Mouse (Mus musculus): ENCODE results near the gene Bckdk.

Bckdk gene

DNA sequence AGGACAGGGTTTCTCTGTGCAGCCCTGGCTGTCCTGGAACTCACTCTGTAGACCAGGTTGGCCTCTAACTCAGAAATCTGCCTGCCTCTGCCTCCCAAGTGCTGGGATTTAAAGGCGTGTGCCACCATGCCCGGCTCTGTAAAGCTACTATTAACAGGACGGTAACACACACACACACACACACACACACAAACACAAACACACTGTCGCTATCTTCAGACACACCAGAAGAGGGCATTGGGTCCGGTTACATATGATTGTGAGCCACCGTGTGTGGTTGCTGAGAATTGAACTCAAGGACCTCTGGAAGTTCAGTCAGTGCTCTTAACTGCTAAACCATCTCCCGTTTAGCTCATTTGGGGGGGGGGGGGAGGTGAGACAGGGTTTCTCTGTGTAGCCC, 8.0 kb upstream of the Bckdk start:
- peak; percentile 42 for DNase-seq (ENCODE audit: low read depth)

DNA sequence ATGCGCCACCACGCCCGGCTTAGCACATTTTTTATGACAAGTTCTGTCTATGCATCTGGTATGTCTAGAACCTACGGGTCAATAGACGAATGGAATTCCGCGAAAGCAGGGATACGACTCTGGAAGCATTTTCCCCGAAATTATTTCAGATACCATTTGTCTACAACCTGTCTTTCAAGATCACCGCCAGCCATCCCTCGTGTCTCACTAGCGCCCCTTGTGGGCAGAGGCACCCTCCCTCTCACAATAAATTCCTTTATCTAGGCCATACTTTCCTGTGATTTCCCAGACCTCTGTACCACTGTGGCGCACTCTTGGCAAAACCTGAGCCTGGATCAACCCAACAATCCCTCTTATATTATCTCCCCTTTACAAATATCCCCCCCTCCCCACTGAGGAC, 7.5 kb upstream of the Bckdk start:
- peak; percentile 87 for DNase-seq (ENCODE audit: low read depth)

DNA sequence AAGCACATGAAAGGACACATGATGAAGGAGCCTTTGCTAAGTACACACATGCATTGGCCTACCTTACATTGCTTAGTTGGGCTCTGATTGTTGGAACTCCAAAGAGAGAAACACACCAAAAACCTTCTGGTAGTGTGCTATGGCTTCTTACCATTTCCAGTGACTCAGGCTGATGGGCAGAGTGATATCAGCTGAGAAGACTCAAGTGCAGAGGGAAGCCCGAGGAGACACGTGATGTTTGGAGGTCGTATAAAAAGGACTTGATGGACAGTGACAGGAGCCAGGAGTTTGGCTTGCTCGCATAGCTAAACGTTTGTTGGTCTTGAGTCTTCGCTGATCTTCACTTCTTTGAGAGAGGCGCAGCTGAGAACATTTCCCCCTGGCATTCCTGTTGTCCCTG, 6.3 kb upstream of the Bckdk start:
- no peak for DNase-seq (ENCODE audit: low read depth)

DNA sequence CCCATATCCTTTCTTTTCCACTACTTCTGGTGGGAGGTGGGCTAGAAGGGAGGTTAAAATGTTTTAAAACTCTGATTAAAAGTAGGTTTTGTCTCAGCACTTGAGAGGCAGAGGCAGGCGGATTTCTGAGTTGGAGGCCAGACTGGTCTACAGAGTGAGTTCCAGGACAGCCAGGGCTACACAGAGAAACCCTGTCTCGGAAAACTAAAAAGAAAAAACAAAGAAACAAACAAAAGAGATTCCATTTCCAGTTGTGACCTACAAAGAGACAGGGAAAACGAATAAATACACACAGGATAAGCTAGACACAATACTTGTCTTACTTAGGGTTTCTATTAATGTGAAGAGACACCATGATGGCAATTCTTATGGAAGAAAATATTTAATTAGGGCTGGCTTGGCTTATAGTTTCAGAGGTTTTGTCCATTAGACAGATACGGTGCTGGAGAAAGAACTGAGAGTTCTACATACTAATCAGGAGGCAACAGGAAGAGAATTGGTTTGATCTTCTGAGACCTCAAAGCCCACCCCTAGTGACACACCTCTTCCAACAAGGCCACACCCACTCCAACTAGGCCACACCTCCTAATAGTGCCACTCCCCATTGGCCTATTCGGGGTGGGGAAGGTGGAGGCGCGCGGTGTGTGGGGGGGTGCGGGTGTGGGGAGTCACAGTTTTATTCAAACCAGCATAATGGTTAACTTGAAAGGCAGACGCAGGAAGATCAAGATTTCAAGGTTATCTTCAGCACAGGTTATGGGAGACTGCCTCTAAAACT, 5.5 kb upstream of the Bckdk start:
- peak; percentile 61 for DNase-seq (ENCODE audit: low read depth)

- no peak for DNase-seq (ENCODE audit: low read depth)
Observed at GRCm38 (mm10) chr7:127899997-127900396, 3.9 kb upstream of the Bckdk start.

- no peak for DNase-seq (ENCODE audit: low read depth)
Observed at GRCm38 (mm10) chr7:127901772-127902171, 2.1 kb upstream of the Bckdk start.

- DNase-seq (ENCODE audit: low read depth) = no peak
Observed at GRCm38 (mm10) chr7:127907939-127908338, 4.1 kb downstream of the Bckdk start.

- DNase-seq (ENCODE audit: low read depth) = no peak
Observed at GRCm38 (mm10) chr7:127908656-127909055, 4.8 kb downstream of the Bckdk start.

GRCm38 (mm10) chr7:127912190-127912871, 8.4 kb downstream of the Bckdk start, which contains the start of gene Kat8:
Gene Kat8 (plus strand): TSS chr7:127912516.
- DNase-seq (ENCODE audit: low read depth) = peak; percentile 97

GRCm38 (mm10) chr7:127912938-127913337, 9.1 kb downstream of the Bckdk start:
- DNase-seq (ENCODE audit: low read depth) = no peak

- DNase-seq (ENCODE audit: low read depth) = peak; percentile 74
Observed at GRCm38 (mm10) chr7:127915293-127915692, 11.4 kb downstream of the Bckdk start.

- peak; percentile 85 for DNase-seq (ENCODE audit: low read depth)
Observed at GRCm38 (mm10) chr7:127918203-127918602, 14.3 kb downstream of the Bckdk start.

- DNase-seq (ENCODE audit: low read depth) = peak; percentile 61
Observed at GRCm38 (mm10) chr7:127919290-127919689, 15.4 kb downstream of the Bckdk start.

DNA sequence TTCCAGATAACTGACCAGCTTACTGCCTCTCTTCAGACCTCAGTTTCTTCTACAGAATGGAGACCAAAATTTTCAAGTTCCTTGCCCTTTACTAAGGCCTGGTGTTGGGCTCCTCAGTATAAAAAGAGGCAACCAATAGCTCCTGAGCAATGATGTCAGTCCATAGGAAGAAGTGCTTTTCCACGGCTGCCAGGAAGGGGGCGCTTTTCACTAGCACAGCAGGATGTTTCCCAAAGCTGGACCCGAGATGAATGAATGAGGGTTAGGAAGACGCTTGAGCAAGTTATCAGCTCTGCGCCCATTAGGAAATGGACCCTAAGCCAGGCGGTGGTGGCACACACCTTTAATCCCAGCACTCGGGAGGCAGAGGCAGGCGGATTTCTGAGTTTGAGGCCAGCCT, 17.6 kb downstream of the Bckdk start:
- peak; percentile 44 for DNase-seq (ENCODE audit: low read depth)

- DNase-seq (ENCODE audit: low read depth) = peak; percentile 83
Observed at GRCm38 (mm10) chr7:127922451-127923275, 18.8 kb downstream of the Bckdk start.

GRCm38 (mm10) chr7:127923714-127924113, 19.8 kb downstream of the Bckdk start:
- DNase-seq (ENCODE audit: low read depth) = no peak

- no peak for DNase-seq (ENCODE audit: low read depth)
Observed at GRCm38 (mm10) chr7:127925252-127925651, 21.4 kb downstream of the Bckdk start.

DNA sequence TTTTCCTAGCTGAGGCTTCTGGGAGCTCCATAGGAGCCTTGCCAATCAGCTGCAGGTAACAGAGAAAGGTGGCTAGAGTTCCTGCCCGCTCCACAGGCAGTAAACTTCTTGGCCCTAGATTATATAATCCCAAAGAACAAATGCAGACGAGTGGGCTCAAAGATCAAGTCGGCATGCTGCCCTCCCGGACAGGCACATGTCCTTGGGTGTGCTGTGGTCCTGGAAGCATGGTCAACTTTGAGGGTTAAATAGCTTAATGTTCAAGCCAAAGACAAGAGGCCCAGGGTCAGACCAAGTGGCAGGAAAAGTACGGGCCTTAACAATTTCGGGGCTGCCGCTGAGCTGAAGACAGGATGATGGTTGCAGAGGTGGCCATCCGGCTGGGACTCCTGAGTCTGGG, 22.2 kb downstream of the Bckdk start:
- no peak for DNase-seq (ENCODE audit: low read depth)

- DNase-seq (ENCODE audit: low read depth) = no peak
Observed at GRCm38 (mm10) chr7:127926846-127927245, 23.0 kb downstream of the Bckdk start.

DNA sequence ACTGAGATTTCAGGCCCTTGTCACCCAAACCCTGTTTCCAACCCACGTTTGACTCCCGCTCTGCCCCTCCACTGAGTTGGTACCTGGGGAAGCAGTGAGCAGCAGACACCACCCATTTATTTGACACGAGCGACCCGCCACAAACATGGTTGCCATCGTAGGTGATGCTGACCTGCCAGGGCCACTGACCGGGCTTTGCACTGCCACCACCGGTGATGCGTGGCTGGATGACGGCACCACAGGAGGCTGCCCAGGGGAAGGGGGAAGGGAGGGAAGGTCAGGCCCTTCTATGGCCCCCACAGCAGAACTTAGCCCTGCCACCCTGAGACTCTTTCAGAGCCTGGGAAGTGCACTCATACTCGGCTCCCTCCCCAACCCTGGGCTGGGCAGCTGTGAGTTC, 23.8 kb downstream of the Bckdk start:
- DNase-seq (ENCODE audit: low read depth) = no peak

GRCm38 (mm10) chr7:127928596-127928995, 24.7 kb downstream of the Bckdk start:
- DNase-seq (ENCODE audit: low read depth) = no peak

DNA sequence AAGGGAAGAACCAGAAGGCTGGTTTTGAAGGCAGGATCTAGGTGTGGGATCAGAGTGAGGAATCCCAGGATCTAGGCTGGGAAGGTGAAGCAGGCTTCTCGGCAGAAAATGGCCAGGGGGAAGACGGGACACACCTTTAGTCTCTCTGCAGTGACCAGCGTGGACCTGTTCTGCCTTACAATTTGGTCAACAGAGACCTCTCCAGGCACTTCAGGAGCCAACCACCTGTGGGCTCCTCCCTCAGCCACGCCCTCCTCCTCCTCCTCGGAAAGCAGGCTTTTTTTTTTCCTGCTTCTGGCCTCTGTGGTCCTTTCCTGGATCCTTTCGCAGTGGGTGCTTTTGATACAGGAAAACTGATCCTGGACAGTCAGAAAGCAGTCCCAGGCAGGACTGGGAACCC, 26.0 kb downstream of the Bckdk start, which contains the start of gene Prss8:
Prss8 (minus strand) TSS at position 182 of the 400 bp plus-strand sequence.
- DNase-seq (ENCODE audit: low read depth) = no peak
